Mouse (Mus musculus) thymus, adult 18-20 months (tissue): ENCODE data around the gene Cyb5r2.

Experiments used
- DNase-seq, 2 experiments: peaks; one replicate each; pipeline ENCODE4 v3.0.0; 2022; ENCODE audit warnings: mixed read lengths in 2 of 2

The Cyb5r2 gene

DNA sequence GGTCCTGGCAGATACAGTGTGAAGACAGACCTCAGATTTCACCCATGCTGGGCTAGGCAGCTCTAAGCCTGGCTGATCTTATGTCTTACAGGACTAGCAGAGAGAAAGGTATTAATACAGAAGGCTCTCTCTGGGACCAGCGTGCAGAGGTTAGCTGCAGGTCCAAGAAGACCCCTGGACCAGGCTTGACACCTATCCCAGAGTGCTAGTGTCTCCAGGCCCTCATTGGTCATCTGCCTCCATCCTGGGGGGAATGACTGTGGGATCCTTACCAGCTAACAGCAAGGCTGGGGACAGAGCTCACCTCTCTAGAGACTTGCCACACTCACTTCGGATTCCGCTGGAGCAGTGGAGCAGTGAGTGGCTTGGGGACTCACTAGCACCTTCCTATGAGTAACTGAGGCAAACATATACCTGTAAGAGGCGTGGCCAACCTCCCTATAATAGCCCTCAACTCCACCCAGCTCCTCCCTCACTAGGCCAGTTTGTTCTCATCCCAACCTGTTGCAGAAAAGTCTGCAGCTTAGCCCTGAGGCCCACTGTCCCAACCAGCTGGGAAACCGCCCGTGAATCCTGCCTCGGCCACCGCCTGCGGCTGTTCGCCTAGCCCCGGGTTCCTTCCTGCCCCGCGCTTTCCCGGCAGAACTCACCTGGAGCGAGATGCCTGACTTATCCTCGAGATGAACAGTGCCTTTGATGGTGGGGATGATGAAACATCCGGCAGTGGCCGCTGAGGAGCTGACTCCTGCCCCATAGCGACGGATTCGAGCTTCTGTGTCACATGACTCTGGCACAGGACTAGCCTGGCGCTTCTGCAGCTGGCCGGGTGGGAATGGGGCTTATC, at the start of gene Cyb5r2:
Gene Cyb5r2, minus strand, starts transcription at position 725 of the 844 bp plus-strand sequence.
- DNase-seq, result no peak

DNA sequence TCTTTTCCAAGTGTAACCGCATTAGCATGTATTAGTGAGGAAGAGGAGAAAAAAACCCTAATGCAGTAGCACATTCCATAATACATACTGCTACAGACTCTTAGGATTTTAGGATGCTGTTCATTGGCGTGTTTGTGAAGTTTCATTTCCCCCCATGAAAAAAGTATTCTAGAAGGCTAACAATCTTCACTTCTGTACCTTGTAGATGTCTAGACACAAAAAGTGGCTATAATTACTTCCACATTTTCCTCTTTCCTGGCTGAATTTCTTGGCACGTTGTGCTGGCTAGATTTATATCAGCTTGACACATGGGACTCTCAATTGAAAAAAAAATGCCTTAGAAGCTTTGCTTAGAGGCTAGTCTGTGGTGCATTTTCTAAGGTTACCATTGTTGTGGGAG, 44.3 kb upstream of the Cyb5r2 start:
- no peak for DNase-seq

DNA sequence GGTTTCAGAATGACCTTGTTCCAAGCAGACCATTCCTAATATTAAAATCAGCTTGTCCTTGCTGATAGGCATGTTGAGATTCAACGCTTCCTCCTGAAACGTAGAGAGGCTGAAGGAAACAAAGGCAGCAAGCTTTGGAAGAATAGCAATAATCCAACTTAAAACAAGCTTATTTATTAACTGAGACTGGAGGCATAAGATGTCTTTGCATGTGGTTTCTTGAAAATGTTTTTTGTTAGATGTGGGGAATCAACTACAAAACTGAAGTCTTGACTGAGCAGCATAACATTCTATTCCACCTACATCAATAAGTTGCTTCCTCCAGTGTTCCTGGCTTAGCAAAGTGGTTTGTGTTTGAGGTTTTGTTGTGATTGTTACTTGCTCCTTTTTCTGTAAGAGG, 43.3 kb upstream of the Cyb5r2 start, which contains the start of gene Ovch2:
Gene Ovch2, minus strand, starts transcription at position 101 of the 400 bp plus-strand sequence.
- DNase-seq, result no peak

DNA sequence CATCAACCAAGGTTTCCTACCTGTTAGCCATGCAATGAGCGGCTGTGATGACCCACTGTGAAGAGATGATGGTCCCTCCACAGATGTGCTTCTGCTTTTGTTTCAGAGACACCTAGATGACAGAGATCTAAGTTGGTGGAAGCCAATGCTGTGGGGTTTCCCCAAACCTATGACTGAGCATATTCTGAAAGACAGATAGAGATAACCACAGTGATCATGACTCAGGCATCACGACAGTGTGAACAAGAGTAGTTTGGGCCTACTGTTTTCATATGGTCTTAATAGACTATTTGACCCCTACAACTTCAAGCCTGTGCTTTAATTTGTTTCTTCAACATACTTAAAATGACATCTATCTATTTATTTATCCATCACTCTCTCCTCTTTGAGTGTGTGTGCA, 38.7 kb upstream of the Cyb5r2 start:
- DNase-seq, result no peak

DNA sequence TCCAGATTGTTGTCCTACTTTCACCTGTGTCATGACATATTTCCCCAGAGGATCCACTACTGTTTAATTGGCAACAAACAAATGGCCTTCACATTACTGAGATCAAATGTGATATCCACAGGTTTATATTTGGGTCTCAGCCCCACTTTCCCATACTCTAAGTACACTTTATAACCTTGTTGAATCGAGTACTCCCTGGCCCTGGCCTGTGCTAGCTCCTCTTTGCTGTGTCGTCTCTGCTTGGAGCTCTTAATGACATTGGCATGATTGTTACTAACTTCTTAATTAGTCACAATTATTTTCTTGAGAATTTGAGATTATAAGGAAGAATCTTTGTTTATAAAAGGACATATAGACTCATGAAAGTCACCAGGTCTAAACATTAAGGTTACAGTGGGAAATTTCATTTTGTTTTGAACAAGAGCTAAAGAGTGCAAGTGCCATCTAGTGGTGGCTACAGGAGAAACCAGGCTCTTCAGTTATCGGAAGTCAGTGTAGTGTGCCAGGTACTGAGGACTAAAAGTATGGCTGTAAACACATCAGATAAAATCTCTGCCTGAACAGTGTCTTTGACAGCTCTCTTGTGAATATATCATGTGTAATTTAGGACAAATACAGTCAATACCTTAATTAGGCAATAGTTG, 30.3 kb upstream of the Cyb5r2 start:
- DNase-seq, result no peak

- DNase-seq, result no peak
Measured at GRCm38 (mm10) chr7:107779611-107780010, 21.8 kb upstream of the Cyb5r2 start.

- DNase-seq, result no peak
Measured at GRCm38 (mm10) chr7:107778216-107778615, 20.4 kb upstream of the Cyb5r2 start.

GRCm38 (mm10) chr7:107770812-107771211, 13.0 kb upstream of the Cyb5r2 start:
- no peak for DNase-seq

DNA sequence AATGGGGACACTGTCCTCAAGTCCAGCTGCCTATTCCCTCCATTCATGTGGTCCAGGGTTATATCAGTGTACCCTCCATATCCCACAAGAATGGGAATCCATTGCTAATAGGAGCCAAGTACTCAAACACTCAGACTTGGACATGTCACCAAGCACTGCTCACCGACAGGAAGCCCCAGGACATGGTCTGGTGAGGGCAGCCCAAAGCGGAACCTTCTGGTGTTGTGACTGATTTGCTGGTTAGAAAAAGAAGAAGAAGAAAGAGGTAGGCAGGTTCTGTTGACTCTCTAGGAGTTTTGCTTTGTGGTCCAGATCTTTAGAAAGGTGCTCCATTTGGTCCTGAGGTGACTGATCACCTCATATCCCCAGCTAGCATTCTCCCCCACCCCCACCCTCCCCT, 1.1 kb downstream of the Cyb5r2 start:
- DNase-seq, result no peak

GRCm38 (mm10) chr7:107755905-107756304, 1.9 kb downstream of the Cyb5r2 start:
- DNase-seq, result no peak

GRCm38 (mm10) chr7:107752031-107752520, 5.8 kb downstream of the Cyb5r2 start:
- no peak for DNase-seq

GRCm38 (mm10) chr7:107749721-107750120, 8.1 kb downstream of the Cyb5r2 start:
- DNase-seq, result no peak

DNA sequence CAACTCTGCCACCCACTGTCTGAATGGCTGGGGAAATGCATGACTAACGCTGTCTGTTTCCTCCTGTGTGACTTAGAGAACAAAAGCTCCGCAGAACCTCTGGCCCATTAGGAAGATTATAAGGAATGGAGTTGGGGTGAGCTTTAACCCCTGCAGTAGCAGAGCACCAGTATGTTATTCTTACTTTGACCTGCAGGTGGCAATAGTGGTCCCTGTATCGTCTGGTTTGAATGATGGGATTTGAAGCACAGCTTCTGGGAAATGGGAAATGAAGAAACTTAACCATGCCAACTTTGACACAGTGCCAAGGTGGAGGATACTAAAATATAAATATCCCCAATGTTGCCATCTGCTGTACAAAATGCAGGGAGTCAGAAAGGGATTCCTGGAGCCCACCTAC, 8.6 kb downstream of the Cyb5r2 start:
- no peak for DNase-seq

DNA sequence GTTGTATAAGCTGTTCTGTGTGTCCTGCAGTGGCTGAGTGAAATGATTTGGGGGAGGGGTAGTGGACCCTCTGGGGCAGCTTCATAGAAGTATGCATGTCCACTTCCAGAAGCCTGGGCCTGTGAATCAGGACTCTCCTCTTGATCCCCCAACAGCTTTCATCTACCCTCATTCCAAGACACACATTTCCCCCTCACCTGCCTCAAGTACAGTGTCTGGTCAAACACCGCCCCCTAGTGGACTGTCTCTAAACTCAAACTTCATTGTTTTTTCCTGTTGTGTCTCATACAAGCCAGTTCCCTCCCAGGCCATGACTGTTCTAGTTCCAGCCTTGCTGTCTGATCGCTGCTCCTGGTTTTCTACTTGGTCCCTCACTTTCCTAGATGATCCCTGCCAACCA, 9.9 kb downstream of the Cyb5r2 start:
- peak in 1 of 2 experiments; percentile 22 for DNase-seq

DNA sequence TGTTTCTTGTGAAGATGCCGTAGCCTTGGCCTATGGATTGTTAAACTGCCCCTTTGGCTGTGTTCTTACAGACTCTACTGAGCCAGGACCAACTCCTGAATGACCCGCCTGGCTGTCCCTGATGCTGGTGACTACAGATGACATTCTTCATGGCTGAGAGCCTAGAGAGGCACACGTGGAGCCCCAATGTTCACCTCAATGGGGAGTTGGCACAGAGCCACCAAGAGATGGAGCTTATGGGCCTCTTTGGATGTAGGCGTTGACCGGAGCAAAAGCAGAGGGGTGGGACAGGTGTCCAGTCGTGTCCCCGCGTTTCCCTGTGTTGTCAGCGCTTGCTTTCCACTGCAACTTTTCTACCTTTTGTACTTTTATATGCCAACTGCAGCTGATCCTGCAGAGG, 10.4 kb downstream of the Cyb5r2 start:
- DNase-seq, result no peak

DNA sequence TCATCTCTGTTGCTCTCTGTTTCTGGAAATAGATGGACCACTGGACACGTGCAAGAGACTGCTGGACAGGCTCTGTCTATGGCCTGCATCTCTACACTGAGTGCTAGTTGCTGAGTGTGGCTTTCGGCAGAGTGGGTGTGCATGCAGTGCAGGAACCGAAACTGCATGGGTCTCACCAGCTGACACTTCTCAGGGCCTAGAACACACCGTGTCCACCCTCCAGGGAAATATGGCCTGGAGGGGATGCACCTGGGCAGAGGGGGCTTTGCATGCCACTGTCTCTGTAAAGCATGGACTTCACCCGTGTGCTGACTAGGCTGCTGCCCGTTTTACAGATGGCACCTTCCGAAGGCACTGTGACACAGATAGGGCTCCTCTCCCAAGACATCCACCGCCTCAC, 11.8 kb downstream of the Cyb5r2 start:
- DNase-seq, result no peak

DNA sequence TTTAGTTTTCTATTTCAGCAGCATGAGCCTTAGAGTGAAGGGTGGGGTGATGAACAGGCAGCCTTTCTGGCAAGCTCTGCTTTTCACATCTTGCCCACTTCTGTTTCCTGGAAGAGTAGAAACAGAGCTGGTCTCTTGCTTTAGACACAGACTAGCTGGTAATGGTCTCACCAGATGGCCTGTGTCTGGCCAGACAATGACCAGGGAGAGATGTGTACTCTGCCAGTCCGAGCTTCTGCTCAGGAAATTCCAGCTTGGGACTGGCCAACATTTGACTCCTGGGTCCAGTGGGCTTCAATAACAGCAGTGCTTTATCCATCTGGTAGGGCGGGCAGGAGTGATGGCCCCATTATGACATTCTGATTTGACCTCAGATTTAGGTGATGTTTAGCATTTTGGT, 12.7 kb downstream of the Cyb5r2 start:
- no peak for DNase-seq

DNA sequence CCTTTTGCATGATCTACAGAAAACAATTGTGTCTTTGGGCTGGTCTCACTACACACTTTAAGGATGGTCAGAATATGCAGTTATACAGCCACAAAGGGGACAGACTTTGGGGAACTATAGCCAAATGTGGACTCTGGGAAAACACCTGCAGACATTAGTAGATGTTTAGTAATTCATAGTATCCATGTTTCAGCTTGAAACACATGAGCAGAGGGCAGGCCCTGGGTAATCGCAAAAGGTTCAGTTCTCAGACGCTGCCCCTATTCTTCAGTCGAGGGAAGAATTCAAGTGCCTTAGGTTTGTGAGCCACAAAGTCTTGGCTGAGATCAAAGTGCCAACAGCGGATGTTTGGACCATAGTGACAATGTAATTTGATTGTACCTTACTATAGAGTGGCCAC, 13.4 kb downstream of the Cyb5r2 start:
- no peak for DNase-seq

DNA sequence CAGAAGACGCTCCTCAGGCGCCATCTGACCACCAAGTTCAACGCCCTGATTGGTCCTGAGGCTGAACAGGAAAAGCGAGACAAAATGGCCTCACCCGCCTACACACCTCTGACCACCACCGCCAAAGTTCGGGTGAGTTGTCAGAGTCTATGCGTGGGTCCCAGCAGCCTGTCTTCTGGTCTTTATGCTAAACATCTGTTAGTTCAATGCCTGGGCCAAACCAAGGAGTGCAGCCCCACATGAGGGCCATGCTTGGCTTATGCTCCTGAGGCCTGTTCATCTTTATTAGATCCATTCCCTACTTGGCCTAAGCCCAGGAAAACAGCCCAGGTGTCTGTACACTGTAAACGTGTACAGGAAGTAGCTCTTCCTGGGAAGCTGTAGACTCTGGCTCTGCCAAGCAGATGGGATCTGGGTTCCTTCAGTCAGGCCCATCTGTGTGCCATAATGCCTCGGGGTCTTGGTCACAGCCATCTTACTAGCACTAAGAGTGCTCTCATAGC, 14.8 kb downstream of the Cyb5r2 start:
- no peak for DNase-seq

GRCm38 (mm10) chr7:107738726-107739125, 19.1 kb downstream of the Cyb5r2 start:
- no peak for DNase-seq

DNA sequence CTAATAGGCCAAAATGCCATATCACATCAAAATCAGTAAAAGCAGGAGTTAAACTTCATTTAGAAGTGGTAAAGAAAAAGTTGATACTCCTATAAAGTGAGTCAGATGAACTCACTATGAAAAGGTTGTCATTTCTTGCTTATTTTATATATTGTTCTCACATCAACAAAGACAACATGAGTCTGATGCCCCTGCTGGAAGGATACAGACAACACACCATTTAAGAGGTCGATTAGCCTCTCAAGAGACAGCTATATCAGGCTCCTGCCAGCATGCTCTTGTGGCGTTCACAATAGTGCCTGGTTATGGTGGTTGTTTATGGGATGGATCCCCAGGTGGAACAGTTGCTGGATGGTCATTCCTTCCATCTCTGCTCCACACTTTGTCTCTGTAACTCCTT, 24.7 kb downstream of the Cyb5r2 start:
- no peak for DNase-seq

- no peak for DNase-seq
Measured at GRCm38 (mm10) chr7:107730587-107730986, 27.2 kb downstream of the Cyb5r2 start.

DNA sequence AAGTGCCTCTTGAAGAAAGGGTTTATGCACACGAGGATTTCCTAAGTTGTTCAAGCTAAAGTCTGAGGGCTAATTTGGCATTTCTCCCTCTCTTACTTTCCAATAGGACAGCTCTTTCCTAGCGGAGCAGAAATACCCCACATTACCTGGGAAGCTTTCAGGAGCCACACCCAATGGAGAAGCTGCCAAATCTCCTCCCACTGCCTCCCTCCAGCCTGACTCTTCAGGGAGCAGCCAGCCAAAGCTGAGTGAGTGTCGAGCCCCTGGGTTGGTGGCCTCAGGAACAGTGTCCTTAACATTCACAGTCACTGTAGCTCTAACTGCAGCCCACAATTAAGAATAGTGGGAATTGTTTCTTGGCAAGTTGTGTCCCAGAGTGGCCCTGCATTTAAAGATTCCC, 30.3 kb downstream of the Cyb5r2 start:
- DNase-seq, result no peak

DNA sequence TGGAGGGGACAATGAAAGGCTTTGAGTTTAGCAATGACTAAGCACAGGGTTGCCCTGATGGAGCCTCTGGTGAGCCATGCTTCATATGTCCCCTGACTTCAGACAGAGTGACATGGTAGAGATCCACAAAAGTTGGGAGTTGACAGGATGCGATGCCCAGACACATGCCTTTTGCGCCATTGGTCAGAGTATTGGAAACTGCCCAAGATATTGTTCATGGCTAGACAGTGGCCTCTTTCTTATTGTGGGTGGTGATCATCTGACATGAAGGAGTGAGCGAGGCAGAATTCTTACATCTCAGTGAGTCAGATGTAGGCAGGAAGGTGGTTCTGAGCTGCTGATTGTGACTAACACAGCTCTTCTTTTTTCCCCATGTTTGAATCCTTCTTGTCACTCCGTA, 35.3 kb downstream of the Cyb5r2 start:
- DNase-seq, result no peak
